Mouse (Mus musculus): ENCODE measurements around the gene Cyp1a1.

- no peak for TF ChIP-seq CTCF (conservative IDR thresholded peaks at IDR 0.05; ENCODE audit: insufficient read depth, insufficient read length, low read depth, low read length)
- no peak for TF ChIP-seq POLR2A (IDR thresholded peaks at IDR 0.05; ENCODE audit: low read depth, low read length)
These were observed 23.1 kb upstream of the Cyp1a1 start for GRCm38 (mm10) chr9:57664616-57665015.

Measured in kidney, adult 2 months (tissue).